Mouse (Mus musculus) R1 (cell line): ENCODE measurements around the gene Lhx5.
A peak's percentile ranks its signal among the peaks of the same experiment; 100 is the strongest.

Source experiments
- DNase-seq: peaks from one replicate; pipeline ENCODE4 v3.0.0-alpha.2; 2018; ENCODE audit warnings: low read depth, low spot score

Gene Lhx5

DNA sequence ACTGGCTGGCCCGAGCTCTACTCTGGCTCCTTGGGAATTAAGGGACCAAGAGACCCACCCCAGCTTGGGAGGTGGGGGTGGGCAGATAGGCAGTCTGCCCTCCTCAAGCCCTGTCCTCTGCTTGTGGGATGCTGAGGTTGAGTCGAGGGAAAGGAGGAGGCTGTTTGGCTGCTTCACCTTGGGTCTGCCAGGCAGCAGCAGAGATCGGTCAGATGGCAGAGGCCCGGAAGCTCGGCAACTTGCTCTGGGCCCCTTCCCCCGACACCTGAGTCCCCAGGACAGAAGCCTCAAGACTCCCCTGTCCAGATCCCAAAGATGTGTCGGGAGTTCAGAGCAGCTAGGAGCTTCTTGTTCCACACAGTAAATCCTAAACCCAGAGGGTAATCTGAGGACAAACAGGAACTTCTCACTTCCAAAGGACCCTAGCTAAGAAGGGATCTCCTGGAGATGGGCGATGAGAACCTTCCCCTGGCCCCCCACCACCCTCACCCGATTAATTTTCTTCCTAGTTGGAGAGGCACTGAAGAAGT, 1.1 kb downstream of the Lhx5 start:
- no peak for DNase-seq

DNA sequence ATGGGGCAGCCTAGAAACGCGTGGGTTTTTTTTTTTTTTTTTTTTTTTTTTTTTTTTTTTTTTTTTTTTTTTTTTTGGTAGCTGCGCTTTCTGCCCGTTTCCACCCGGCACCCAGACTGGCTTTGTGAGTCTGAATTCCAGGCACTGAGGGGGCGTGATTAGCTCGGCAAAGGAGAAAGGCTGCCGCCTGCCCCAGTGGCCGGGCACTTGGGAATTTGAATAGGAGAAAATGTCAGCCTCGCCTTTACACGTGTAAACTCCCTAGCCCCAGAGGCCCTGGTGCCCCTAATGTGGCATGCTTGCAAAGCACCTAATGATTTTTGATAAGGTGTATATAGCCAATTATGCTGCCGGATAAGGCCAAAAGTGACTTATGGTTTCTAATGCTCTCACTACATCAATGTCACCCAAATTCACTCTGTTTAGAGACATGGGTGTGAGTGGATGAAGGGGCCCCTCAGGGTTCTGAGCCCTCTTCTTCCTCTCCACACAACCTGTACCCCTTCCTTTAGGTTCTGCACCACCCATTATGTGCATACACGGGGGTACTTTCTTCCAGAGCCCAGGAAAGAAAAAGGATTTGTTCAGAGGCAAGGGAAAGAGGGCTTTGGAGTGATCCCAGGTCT, 1.7 kb downstream of the Lhx5 start:
- DNase-seq = no peak

DNA sequence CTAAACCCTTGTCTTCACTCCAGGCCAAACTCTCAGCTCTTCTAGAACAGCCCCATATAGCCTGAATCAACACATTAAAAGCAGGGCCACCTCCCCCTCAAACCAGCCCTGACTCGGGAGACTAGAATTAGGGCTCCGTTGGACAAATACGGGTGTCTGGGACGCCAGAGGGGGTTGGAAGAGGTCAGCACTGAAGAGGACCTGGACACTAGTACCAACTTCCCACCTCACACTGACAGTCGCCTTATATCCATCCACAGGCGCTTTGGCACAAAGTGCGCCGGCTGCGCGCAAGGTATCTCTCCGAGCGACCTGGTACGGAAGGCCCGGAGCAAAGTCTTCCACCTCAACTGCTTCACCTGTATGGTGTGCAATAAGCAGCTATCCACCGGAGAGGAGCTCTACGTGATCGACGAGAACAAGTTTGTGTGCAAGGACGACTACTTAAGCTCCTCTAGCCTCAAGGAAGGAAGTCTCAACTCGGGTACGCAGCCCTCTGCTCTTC, 2.8 kb downstream of the Lhx5 start:
- peak; percentile 22 for DNase-seq

- DNase-seq = peak; percentile 53
Observed at GRCm38 (mm10) chr5:120435006-120435681, 3.6 kb downstream of the Lhx5 start.

GRCm38 (mm10) chr5:120435731-120436501, 4.4 kb downstream of the Lhx5 start:
- DNase-seq = peak; percentile 59

- peak; percentile 69 for DNase-seq
Observed at GRCm38 (mm10) chr5:120436885-120437495, 5.5 kb downstream of the Lhx5 start.

DNA sequence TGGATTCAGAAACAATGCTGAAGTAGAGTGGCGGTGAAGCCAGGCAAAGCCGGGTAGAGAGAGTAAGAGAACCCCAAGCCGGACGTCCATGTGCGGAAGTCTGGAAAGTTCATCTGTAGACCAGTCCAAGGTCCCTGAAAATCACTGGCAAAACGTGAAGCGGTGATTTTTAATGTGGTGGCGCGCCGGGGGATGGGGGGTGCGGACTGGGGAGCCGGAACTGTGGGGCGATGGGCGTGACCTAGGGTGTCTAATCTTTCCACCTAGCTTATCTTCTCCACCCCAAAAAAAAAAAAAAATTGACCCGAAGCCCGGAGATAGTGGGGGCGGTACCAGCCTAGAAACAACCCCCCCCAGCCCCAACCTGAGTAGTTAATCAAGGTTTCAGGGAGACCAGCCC, 6.0 kb downstream of the Lhx5 start:
- DNase-seq = no peak

DNA sequence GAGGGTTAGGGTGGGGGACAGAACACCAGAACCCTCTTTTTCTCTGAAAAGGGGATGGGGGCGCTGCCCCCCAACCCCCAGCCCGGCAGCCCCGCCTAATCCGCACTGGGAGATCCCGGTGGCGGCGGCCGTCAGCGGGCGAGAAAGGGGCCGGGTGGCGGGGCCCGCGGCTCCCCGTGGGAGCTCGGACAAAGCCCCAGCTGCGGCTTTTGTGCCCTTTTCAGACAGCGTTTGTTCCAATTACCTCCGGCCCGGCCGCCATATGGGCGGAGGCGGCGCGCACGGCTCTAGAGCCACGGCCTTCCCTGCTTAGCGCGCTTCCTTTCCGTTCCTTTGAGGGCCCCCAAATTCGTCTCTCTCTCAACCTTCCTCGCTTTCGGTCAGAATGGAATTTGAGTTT, 6.5 kb downstream of the Lhx5 start:
- DNase-seq = peak; percentile 48

DNA sequence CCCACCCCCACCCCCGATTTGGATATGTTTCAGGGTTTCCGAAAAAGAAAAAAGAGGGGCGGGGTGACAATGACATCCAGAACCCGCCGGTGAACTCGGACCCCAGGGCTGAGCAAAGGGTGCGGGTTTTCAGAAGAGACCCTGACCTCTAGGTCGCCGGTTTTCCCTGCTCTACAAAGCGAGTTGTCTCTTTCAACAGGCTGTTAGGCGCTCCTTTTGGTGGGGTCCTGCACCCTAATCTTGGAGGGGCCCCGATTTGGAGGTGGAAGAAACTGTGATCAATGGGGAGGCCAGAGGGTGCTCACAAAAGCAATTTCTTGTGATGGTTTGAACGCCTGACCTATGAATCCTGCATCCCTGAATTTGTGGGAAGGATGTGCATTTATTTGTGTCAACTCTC, 7.0 kb downstream of the Lhx5 start:
- no peak for DNase-seq

GRCm38 (mm10) chr5:120438991-120439710, 7.7 kb downstream of the Lhx5 start:
- DNase-seq = peak; percentile 53

DNA sequence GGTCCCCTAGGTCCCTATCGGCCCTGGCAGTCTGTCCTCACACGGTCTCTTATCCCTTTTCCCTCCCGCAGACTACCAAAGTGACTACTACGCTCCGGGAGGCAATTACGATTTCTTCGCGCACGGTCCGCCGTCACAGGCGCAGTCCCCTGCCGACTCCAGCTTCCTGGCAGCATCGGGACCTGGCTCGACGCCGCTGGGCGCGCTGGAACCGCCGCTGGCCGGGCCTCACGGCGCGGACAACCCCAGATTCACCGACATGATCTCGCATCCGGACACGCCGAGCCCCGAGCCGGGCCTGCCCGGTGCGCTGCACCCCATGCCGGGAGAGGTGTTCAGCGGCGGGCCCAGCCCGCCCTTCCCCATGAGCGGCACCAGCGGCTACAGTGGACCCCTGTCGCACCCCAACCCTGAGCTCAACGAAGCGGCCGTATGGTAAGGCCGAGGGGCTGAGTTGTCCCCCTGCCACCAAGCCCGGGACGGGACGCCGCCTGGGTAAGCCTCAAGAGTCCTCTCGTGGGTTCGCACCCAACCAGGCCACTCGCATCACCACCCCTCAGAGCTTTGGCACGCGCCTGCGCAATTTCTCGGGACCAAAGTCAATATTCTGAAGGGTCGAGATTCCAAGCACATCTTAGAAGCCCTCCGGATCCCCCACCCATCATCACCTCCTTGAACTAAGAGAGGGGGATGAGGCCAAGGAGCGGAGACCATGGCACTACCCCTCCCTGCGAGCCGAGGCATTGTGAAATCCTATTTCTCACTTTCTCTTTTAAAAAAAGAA, 8.6 kb downstream of the Lhx5 start:
- no peak for DNase-seq

DNA sequence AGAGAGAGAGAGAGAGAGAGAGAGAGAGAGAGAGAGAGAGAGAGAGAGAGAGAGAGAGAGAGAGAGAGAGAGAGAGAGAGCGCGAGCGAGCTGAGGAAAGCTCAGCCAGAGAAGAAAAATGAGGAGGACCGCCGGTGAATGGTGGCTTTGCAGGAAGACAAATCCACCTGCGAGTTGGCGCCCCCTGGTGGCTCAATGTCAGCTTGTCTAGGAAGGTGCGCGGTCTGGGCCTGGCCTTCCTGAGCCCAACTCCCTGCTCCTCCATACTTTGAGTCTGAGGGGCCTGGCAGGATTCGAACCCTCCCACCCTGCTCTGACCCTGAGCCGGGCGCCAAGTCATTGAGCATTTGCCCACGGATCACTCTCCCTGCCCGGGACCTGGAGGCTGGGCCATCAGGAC, 9.2 kb downstream of the Lhx5 start:
- DNase-seq = peak; percentile 94

GRCm38 (mm10) chr5:120447305-120447704, 15.8 kb downstream of the Lhx5 start:
- no peak for DNase-seq

DNA sequence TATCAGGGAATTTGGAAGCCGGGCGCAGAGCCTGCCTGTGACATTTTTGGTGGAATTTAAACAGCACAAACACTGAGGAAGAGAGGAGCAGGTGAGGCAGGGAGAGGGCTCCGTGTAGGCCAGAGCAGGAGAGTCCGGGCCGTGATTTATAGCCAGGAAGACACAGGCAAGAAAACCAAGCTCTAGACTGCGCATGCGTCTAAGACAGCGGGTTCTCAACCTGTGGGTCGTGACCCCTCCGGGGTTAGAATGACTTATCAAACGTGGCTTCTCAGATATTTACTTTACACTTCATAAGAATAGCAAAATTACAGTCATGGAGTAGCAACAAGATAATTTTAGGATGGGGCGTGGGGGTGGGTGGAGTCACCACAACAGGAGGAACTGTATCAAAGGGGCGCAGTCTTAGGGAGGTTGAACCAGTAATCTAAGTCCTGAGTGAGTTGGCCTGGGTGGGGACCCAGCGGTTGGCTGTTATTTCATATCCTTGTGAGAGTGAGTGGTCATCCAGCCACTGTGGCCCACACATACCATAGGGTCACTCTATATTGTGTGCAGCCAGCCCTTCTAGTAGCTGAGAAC, 23.3 kb downstream of the Lhx5 start:
- peak; percentile 61 for DNase-seq

DNA sequence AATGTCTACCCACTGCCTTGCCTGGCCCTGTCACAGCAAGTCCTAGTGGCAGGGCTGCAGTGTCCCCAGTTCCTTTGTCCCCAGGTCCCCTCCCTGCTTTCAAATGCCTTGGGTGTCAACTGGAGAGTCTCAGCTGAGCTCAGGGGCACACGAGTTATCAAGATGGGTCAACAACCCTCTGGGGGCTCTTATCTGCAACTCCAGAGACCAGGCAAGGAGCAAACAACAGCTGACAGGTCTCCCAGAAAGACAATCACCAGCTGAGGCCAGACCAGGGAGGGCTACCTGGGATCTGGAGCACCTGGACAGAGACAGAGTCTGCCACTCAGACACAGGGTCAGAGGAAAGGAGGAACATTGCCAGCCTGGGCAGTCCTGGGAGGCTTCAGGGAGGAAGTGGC, 24.8 kb downstream of the Lhx5 start:
- DNase-seq = no peak

- DNase-seq = no peak
Observed at GRCm38 (mm10) chr5:120456841-120457554, 25.5 kb downstream of the Lhx5 start.

DNA sequence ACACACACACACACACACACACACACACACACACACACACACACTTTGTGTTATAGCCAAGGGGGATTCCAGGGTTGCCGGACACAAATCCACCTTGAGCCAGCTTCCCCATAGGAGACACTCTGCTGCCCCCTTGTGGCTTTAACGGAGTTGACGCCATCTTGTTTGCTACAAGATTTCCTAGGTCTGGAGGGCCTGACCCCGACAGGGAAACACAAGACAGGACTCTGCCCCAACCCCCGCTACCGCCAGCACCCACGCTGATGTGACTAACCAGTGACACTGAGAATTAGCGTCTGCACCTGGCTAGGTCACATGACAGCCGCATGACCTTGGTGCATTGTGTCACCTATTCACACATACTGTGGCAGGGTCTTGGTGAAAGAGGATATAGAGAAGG, 26.1 kb downstream of the Lhx5 start:
- DNase-seq = peak; percentile 93

DNA sequence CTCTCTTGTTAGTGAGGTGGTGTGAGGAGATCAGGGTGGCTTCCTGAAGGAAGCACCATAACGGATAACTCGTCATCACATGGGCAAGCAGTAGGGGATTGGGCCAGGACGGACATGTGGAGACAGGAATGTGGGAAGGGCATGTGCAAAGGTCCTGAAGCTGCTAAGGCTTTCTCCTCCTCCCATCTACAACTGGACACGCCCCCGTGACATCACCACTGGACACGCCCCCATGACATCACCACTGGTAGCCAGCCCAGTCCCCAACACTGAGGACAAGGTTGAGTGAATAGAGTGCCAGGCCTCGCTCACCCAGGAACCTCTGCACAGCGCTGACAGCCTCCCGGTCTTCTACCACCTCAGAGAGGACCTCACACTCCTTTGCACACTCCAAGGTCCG, 27.6 kb downstream of the Lhx5 start:
- DNase-seq = peak; percentile 92

DNA sequence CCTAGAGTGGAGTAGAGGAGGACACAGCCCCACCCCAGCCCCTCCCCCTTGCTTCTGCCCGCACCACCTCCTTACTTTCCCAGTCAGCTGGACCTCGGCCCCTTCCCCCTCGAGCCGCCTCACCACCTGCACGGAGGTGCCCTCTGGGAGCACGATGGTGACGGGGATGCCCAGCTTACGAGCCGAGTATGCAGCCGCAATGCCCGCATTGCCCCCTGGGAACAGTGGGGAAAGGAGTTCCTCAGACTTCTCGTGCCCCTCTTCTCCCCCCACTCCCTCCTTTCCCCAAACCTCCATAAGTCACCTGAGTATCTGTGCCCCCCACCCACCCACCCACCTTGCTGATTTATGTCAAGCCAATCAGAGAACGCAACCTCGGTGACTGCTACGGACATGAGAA, 30.4 kb downstream of the Lhx5 start:
- DNase-seq = no peak
